Mouse (Mus musculus) midbrain, embryonic 12.5 days (tissue): ENCODE measurements around the gene Ammecr1. TPM values are rescaled to one million over a fixed set of nuclear protein-coding genes. Genes with fewer than 3 reads are reported as not detected.

Source experiments
- ATAC-seq: fragments of 200-750 bp; cut with Nextera tagmentation; 2 replicates; pipeline ENCODE4 v1.8.0; 2017; ENCODE audit warnings: low read depth, moderate TSS enrichment, moderate library complexity; ENCODE audit not compliant: low FRiP score
- H3K27ac ChIP-seq: fragments of 300-500 bp; sonication (generic); replicated peaks from 2 replicates; pipeline ENCODE4 v1.5.1; 2016; ENCODE audit warnings: mild to moderate bottlenecking
- H3K27me3 ChIP-seq: fragments of 300-500 bp; sonication (generic); 2 replicates; pipeline ENCODE4 v1.6.1; 2016; ENCODE audit warnings: mild to moderate bottlenecking
- H3K36me3 ChIP-seq: fragments of 300-500 bp; sonication (generic); 2 replicates; pipeline ENCODE4 v1.6.1; 2016
- H3K4me1 ChIP-seq: fragments of 300-500 bp; sonication (generic); 2 replicates; pipeline ENCODE4 v1.6.1; 2016
- H3K4me2 ChIP-seq: fragments of 300-500 bp; sonication (generic); replicated peaks from 2 replicates; pipeline ENCODE4 v1.6.1; 2016; ENCODE audit warnings: mild to moderate bottlenecking, moderate library complexity
- H3K4me3 ChIP-seq: fragments of 300-500 bp; sonication (generic); 2 replicates; pipeline ENCODE4 v1.5.1; 2016; ENCODE audit warnings: mild to moderate bottlenecking
- H3K9ac ChIP-seq: fragments of 300-500 bp; sonication (generic); replicated peaks from 2 replicates; pipeline ENCODE4 v1.6.1; 2016; ENCODE audit warnings: mild to moderate bottlenecking, moderate library complexity
- H3K9me3 ChIP-seq: fragments of 300-500 bp; sonication (generic); 2 replicates; pipeline ENCODE4 v1.6.1; 2016; ENCODE audit warnings: mild to moderate bottlenecking
- WGBS: fragments of 180-500 bp; shearing (Covaris S2); methylation state at CpG from one replicate; pipeline ENCODE4 v1.1.7; 2016; 5-methylcytosine and 5-hydroxymethylcytosine counted together
- polyA plus RNA-seq: library from polyadenylated mRNA; unstranded; fragments of >200 nt; fragmentation: Nextera tagmentation; extraction: Ambion mirVana; gene quantifications from 2 replicates; pipeline ENCODE4 v1.2.1, GENCODE M21; 2016

Ammecr1 gene
- polyA plus RNA-seq, 1 experiment from 2014 or later: 8.5 TPM

- WGBS: 77% methylated on average over 4 of the region's 4 CpGs
- Histone ChIP-seq H3K27ac (no peak overlapping the region), H3K9me3 (no peaks in the 10 kb centered on the region), H3K27me3 (peaks cover 28% of the 10 kb centered on the region), H3K4me1 (no peaks in the 10 kb centered on the region), H3K4me3 (no peak overlapping the region), H3K36me3 (no peaks in the 10 kb centered on the region), H3K9ac (no peak overlapping the region), H3K4me2 (no peak overlapping the region)
- ATAC-seq: no peak
Observed at GRCm38 (mm10) chrX:142979224-142979623, 12.7 kb upstream of the Ammecr1 start.

- peaks cover 17% of the 10 kb centered on the region for H3K27me3 ChIP-seq
- 49% methylated on average over 7 of the region's 7 CpGs for WGBS
- no peak overlapping the region for H3K27ac ChIP-seq
- no peaks in the 10 kb centered on the region for H3K4me1 ChIP-seq
- H3K36me3 ChIP-seq: no peaks in the 10 kb centered on the region
- no peak for ATAC-seq
- H3K4me2 ChIP-seq: no peak overlapping the region
- H3K9me3 ChIP-seq: no peaks in the 10 kb centered on the region
- no peak overlapping the region for H3K9ac ChIP-seq
- no peak overlapping the region for H3K4me3 ChIP-seq
Observed at GRCm38 (mm10) chrX:142972443-142972970, 6.0 kb upstream of the Ammecr1 start.

- Histone ChIP-seq H3K4me3 (no peak overlapping the region), H3K27ac (no peak overlapping the region), H3K9ac (no peak overlapping the region), H3K36me3 (no peaks in the 10 kb centered on the region), H3K27me3 (peaks cover 16% of the 10 kb centered on the region), H3K4me1 (no peaks in the 10 kb centered on the region), H3K9me3 (no peaks in the 10 kb centered on the region), H3K4me2 (no peak overlapping the region)
- 87% methylated on average over 3 of the region's 3 CpGs for WGBS
- ATAC-seq: no peak
Observed at GRCm38 (mm10) chrX:142971759-142972158, 5.2 kb upstream of the Ammecr1 start.

GRCm38 (mm10) chrX:142967067-142967466, 539 bp upstream of the Ammecr1 start:
- Histone ChIP-seq H3K36me3 (no peaks in the 10 kb centered on the region), H3K4me3 (peak overlapping the region; percentile 62), H3K27ac (no peak overlapping the region), H3K27me3 (peaks cover 30% of the 10 kb centered on the region; the same call in 1 of the 2 replicates), H3K9ac (0 out of 2 replicates have a peak overlapping the region, but pooled peaks have one; percentile 24), H3K4me1 (no peaks in the 10 kb centered on the region), H3K9me3 (no peaks in the 10 kb centered on the region), H3K4me2 (peak overlapping the region; percentile 44)
- ATAC-seq: no peak
- WGBS: 54% methylated on average over 7 of the region's 7 CpGs

GRCm38 (mm10) chrX:142965236-142966007, 1.1 kb downstream of the Ammecr1 start:
- Histone ChIP-seq H3K9me3 (no peaks in the 10 kb centered on the region), H3K9ac (peak overlapping the region; percentile 70), H3K27ac (no peak overlapping the region), H3K4me2 (peak overlapping the region; percentile 64), H3K36me3 (no peaks in the 10 kb centered on the region), H3K4me3 (peak overlapping the region; percentile 62), H3K4me1 (no peaks in the 10 kb centered on the region), H3K27me3 (peaks cover 30% of the 10 kb centered on the region; the same call in 1 of the 2 replicates)
- 32% methylated on average over 22 of the region's 23 CpGs for WGBS
- peak; percentile 4; the same call in 1 of the 2 replicates for ATAC-seq

- no peak overlapping the region for H3K27ac ChIP-seq
- H3K27me3 ChIP-seq: peaks cover 31% of the 10 kb centered on the region
- WGBS: 76% methylated on average over 2 of the region's 2 CpGs
- H3K4me1 ChIP-seq: no peaks in the 10 kb centered on the region
- no peak overlapping the region for H3K4me2 ChIP-seq
- H3K9me3 ChIP-seq: no peaks in the 10 kb centered on the region
- H3K4me3 ChIP-seq: no peak overlapping the region
- no peaks in the 10 kb centered on the region for H3K36me3 ChIP-seq
- no peak overlapping the region for H3K9ac ChIP-seq
- no peak for ATAC-seq
Observed at GRCm38 (mm10) chrX:142960434-142960833, 6.1 kb downstream of the Ammecr1 start.

GRCm38 (mm10) chrX:142959674-142960307, 6.7 kb downstream of the Ammecr1 start:
- Histone ChIP-seq H3K9me3 (no peaks in the 10 kb centered on the region), H3K27ac (no peak overlapping the region), H3K4me1 (no peaks in the 10 kb centered on the region), H3K4me3 (no peak overlapping the region), H3K27me3 (peaks cover 29% of the 10 kb centered on the region), H3K9ac (no peak overlapping the region), H3K4me2 (no peak overlapping the region), H3K36me3 (no peaks in the 10 kb centered on the region)
- ATAC-seq: no peak
- WGBS: 81% methylated on average over 4 of the region's 4 CpGs

- H3K27me3 ChIP-seq: no peaks in the 10 kb centered on the region
Observed at GRCm38 (mm10) chrX:142928430-142928829, 38.1 kb downstream of the Ammecr1 start.

GRCm38 (mm10) chrX:142917394-142917793, 49.1 kb downstream of the Ammecr1 start:
- Histone ChIP-seq H3K4me2 (no peak overlapping the region), H3K4me1 (no peaks in the 10 kb centered on the region), H3K9ac (no peak overlapping the region), H3K27me3 (no peaks in the 10 kb centered on the region; the same call in 1 of the 2 replicates), H3K9me3 (no peaks in the 10 kb centered on the region), H3K36me3 (no peaks in the 10 kb centered on the region), H3K27ac (no peak overlapping the region), H3K4me3 (no peak overlapping the region)
- no peak for ATAC-seq
- WGBS: 56% methylated on average over 3 of the region's 3 CpGs

More at GRCm38 (mm10) chrX:142928430-142928829, 38.1 kb downstream of the Ammecr1 start:
- Histone ChIP-seq H3K4me2 (no peak overlapping the region), H3K27ac (no peak overlapping the region), H3K36me3 (no peaks in the 10 kb centered on the region), H3K4me3 (no peak overlapping the region), H3K4me1 (no peaks in the 10 kb centered on the region), H3K9ac (no peak overlapping the region), H3K9me3 (no peaks in the 10 kb centered on the region)
- ATAC-seq: no peak
- WGBS: 84% methylated on average over 4 of the region's 4 CpGs

- Histone ChIP-seq H3K4me2 (no peak overlapping the region), H3K9ac (no peak overlapping the region), H3K27me3 (no peaks in the 10 kb centered on the region; the same call in 1 of the 2 replicates), H3K36me3 (no peaks in the 10 kb centered on the region), H3K4me3 (no peak overlapping the region), H3K9me3 (no peaks in the 10 kb centered on the region), H3K27ac (no peak overlapping the region), H3K4me1 (no peaks in the 10 kb centered on the region)
- ATAC-seq: no peak
- 63% methylated on average over 4 of the region's 4 CpGs for WGBS
Observed at GRCm38 (mm10) chrX:142916719-142917118, 49.8 kb downstream of the Ammecr1 start.

- no peak for ATAC-seq
- Histone ChIP-seq H3K4me3 (no peak overlapping the region), H3K9ac (no peak overlapping the region), H3K27ac (no peak overlapping the region), H3K4me1 (no peaks in the 10 kb centered on the region), H3K27me3 (no peaks in the 10 kb centered on the region), H3K4me2 (no peak overlapping the region), H3K9me3 (no peaks in the 10 kb centered on the region), H3K36me3 (no peaks in the 10 kb centered on the region)
Observed at GRCm38 (mm10) chrX:142914208-142914607, 52.3 kb downstream of the Ammecr1 start.

- H3K4me1 ChIP-seq: no peaks in the 10 kb centered on the region
- peaks cover 22% of the 10 kb centered on the region for H3K27me3 ChIP-seq
- H3K9ac ChIP-seq: no peak overlapping the region
- H3K27ac ChIP-seq: no peak overlapping the region
- WGBS: 84% methylated on average over 8 of the region's 8 CpGs
- H3K4me3 ChIP-seq: no peak overlapping the region
- H3K9me3 ChIP-seq: no peaks in the 10 kb centered on the region
- no peak for ATAC-seq
- no peak overlapping the region for H3K4me2 ChIP-seq
- no peaks in the 10 kb centered on the region for H3K36me3 ChIP-seq
Observed at GRCm38 (mm10) chrX:142903854-142904253, 62.7 kb downstream of the Ammecr1 start.
